Mouse (Mus musculus): Measurements from ENCODE around the gene Hectd4. TPM values are rescaled to one million over a fixed set of nuclear protein-coding genes. Genes with fewer than 3 reads are reported as not detected.

The Hectd4 gene
- polyA plus RNA-seq, 1 experiment from 2014 or later: 22.6 TPM

DNA sequence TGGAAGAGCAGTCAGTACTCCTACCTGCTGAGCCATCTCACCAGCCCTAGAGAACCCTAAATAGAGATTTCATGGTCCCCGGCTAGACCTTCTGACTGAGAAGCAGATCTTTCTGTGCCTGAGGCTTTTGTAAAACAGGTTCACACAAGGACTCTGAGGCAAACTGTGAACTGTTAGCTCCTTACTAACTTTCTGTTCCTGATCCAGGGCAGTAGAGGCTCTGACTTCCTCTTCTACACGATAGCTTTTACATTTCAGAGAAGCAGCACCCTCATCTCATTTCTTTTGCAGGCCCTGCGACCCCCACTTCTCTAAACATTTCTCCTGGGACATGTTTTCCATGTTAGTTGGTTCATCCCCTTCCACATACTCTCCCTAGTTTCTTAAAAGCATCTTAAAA, 29.7 kb downstream of the Hectd4 start:
- H3K4me3 ChIP-seq (ENCODE audit: low read depth, low read length): no peak overlapping the region
- no peak overlapping the region for H3K9ac ChIP-seq (ENCODE audit: low read depth, low read length)
- no peaks in the 10 kb centered on the region for H3K27me3 ChIP-seq (ENCODE audit: control insufficient read depth, insufficient read depth, low read depth, low read length)
- WGBS: 80% methylated on average over 3 of the region's 3 CpGs
- H3K27ac ChIP-seq (ENCODE audit: low read length): no peak overlapping the region
- H3K4me2 ChIP-seq (ENCODE audit: low read length): no peak overlapping the region
- no peak for ATAC-seq
- no peaks in the 10 kb centered on the region for H3K4me1 ChIP-seq (ENCODE audit: control insufficient read depth, insufficient read depth, low read length)
- peaks cover 6% of the 10 kb centered on the region; the same call in 1 of the 2 replicates for H3K36me3 ChIP-seq (ENCODE audit: control insufficient read depth, insufficient read depth, low read length)
- H3K9me3 ChIP-seq (replicated peaks; ENCODE audit: control insufficient read depth, low read length, poor library complexity, severe bottlenecking): no peaks in the 10 kb centered on the region

DNA sequence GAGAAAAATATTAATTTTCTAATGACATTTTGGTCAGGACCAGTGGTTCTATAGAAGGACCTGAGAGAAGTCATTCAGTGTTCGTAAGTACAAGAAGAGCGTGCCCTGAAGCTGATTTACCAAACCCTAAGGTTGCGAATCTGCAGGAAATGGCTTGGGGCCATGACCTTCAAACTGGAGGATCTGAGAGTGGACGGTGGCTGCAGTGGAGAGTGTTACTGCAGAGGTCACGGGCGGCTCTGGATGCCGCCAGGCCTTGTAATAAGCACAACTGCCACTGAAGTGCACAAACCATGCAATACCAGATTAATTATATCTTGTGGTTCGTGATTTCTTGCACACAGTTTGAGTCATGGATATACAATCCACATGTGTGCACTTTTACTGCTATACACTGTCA, 31.8 kb downstream of the Hectd4 start:
- WGBS: 80% methylated on average over 8 of the region's 8 CpGs
- no peak overlapping the region for H3K9ac ChIP-seq (ENCODE audit: low read depth, low read length)

DNA sequence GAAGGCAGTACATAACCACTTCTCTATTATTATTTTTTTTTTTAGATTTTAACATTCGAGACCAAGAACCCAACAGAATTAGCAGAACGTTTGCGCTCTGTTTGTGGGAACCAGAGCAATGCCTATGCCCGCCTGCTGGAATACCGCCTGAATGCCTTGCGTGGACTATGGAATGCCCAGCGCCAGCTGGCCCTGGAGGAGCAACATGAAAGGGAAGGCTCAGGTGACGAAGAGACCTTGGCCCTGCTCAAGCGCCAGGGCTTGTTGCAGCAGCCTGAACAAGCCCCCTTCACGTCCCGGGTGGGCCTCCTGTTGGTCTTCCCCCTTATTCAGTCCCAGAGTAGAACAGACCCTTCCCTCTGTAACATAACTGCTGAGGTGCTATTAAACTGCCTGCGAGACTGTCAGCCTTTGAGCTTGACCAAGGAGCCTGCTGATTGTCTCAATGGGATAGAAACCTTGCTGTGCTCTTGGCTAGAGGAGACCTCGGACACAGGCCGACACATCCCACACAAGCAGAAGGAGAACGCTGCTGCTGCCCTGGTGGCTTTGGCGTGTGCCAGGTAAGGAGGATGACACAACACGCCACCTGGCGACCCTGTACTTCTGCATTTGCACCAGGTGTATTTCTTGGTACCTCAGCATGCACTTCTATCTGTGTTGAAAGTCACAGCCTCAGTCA, 33.9 kb downstream of the Hectd4 start:
- Histone ChIP-seq H3K4me2 (ENCODE audit: low read length) (no peak overlapping the region), H3K4me1 (ENCODE audit: control insufficient read depth, insufficient read depth, low read length) (no peaks in the 10 kb centered on the region), H3K36me3 (ENCODE audit: control insufficient read depth, insufficient read depth, low read length) (peaks cover 6% of the 10 kb centered on the region; the same call in 1 of the 2 replicates), H3K27me3 (ENCODE audit: control insufficient read depth, insufficient read depth, low read depth, low read length) (no peaks in the 10 kb centered on the region), H3K9ac (ENCODE audit: low read depth, low read length) (no peak overlapping the region), H3K27ac (ENCODE audit: low read length) (no peak overlapping the region), H3K9me3 (replicated peaks; ENCODE audit: control insufficient read depth, low read length, poor library complexity, severe bottlenecking) (no peaks in the 10 kb centered on the region), H3K4me3 (ENCODE audit: low read depth, low read length) (no peak overlapping the region)
- no peak for ATAC-seq
- WGBS: 93% methylated on average over 18 of the region's 18 CpGs

More for the DNA sequence above, 31.8 kb downstream of the Hectd4 start:
- Histone ChIP-seq H3K36me3 (ENCODE audit: control insufficient read depth, insufficient read depth, low read length) (peaks cover 6% of the 10 kb centered on the region; the same call in 1 of the 2 replicates), H3K4me3 (ENCODE audit: low read depth, low read length) (no peak overlapping the region), H3K9me3 (replicated peaks; ENCODE audit: control insufficient read depth, low read length, poor library complexity, severe bottlenecking) (no peaks in the 10 kb centered on the region), H3K27ac (ENCODE audit: low read length) (no peak overlapping the region), H3K27me3 (ENCODE audit: control insufficient read depth, insufficient read depth, low read depth, low read length) (no peaks in the 10 kb centered on the region), H3K4me2 (ENCODE audit: low read length) (no peak overlapping the region), H3K4me1 (ENCODE audit: control insufficient read depth, insufficient read depth, low read length) (no peaks in the 10 kb centered on the region)
- no peak for ATAC-seq

DNA sequence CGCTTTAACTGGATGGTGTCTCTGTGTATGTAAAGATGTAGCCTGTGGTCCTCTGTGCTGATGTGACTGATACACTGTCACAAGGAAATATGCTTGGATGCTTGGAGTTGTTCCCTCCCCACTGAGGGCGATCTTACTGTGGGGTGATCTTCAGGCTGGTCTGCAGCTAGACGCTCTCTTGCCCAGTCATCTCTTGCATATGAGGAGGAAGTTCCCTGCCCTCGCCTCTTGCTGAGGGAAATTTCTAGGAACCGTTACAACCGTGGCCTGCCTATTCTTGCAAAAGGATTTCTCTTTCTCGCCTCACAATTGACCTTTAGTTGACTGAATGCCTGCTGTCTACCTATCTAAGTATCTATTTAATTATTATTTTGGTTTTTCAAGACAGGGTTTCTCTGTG, 35.0 kb downstream of the Hectd4 start:
- Histone ChIP-seq H3K27ac (ENCODE audit: low read length) (no peak overlapping the region), H3K36me3 (ENCODE audit: control insufficient read depth, insufficient read depth, low read length) (peaks cover 6% of the 10 kb centered on the region; the same call in 1 of the 2 replicates), H3K4me2 (ENCODE audit: low read length) (no peak overlapping the region), H3K9ac (ENCODE audit: low read depth, low read length) (no peak overlapping the region), H3K4me3 (ENCODE audit: low read depth, low read length) (no peak overlapping the region), H3K9me3 (replicated peaks; ENCODE audit: control insufficient read depth, low read length, poor library complexity, severe bottlenecking) (no peaks in the 10 kb centered on the region), H3K4me1 (ENCODE audit: control insufficient read depth, insufficient read depth, low read length) (no peaks in the 10 kb centered on the region), H3K27me3 (ENCODE audit: control insufficient read depth, insufficient read depth, low read depth, low read length) (no peaks in the 10 kb centered on the region)
- no peak for ATAC-seq
- WGBS: 91% methylated on average over 7 of the region's 7 CpGs

DNA sequence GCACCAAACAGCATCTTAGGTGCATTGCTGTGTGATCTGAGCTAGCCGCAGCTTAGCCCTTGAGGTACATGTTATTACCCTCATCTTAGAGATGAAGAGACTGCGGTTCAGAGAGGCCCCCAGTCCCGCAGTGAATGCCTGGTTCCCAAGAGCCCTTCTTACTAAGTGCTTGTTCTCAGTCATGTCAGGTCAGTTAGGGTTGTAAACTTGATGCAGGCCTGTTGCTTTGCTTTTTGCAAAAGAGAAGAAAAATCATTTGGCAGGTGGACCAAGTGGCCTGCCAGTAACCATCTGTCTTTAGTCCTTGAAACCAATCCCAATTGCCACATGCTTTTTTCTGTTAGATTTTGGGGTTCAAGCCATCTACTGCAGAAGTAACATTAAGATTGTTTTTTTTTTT, 41.8 kb downstream of the Hectd4 start:
- no peak for ATAC-seq
- Histone ChIP-seq H3K9me3 (replicated peaks; ENCODE audit: control insufficient read depth, low read length, poor library complexity, severe bottlenecking) (no peaks in the 10 kb centered on the region), H3K4me3 (ENCODE audit: low read depth, low read length) (no peak overlapping the region), H3K4me2 (ENCODE audit: low read length) (no peak overlapping the region), H3K27ac (ENCODE audit: low read length) (no peak overlapping the region), H3K27me3 (ENCODE audit: control insufficient read depth, insufficient read depth, low read depth, low read length) (no peaks in the 10 kb centered on the region), H3K9ac (ENCODE audit: low read depth, low read length) (no peak overlapping the region), H3K4me1 (ENCODE audit: control insufficient read depth, insufficient read depth, low read length) (no peaks in the 10 kb centered on the region), H3K36me3 (ENCODE audit: control insufficient read depth, insufficient read depth, low read length) (peaks cover 6% of the 10 kb centered on the region)
- WGBS: 96% methylated on average over 3 of the region's 3 CpGs

DNA sequence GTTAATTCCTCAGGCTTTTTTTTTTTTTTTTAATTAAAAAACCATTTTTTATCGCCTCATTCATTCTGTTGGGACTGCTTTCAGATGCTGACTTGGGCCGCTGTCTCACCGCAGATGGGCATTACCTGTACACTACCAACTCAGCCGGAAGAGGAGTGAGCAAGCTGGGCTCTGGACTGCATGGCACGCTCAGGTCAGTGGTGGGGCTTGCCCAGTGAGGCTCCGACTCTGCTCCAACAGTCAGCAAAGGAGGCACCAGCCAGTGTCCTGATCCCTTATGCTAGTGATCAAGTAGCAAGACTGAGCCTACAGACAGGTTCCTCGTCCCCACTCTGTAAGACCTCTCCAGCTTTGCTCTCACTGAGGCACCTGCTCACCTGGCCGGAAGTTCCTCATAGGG, 42.4 kb downstream of the Hectd4 start:
- WGBS: 92% methylated on average over 8 of the region's 8 CpGs
- ATAC-seq: no peak
- H3K27me3 ChIP-seq (ENCODE audit: control insufficient read depth, insufficient read depth, low read depth, low read length): no peaks in the 10 kb centered on the region
- H3K4me2 ChIP-seq (ENCODE audit: low read length): no peak overlapping the region
- H3K27ac ChIP-seq (ENCODE audit: low read length): no peak overlapping the region
- peaks cover 6% of the 10 kb centered on the region for H3K36me3 ChIP-seq (ENCODE audit: control insufficient read depth, insufficient read depth, low read length)
- no peaks in the 10 kb centered on the region for H3K4me1 ChIP-seq (ENCODE audit: control insufficient read depth, insufficient read depth, low read length)
- no peak overlapping the region for H3K9ac ChIP-seq (ENCODE audit: low read depth, low read length)
- no peaks in the 10 kb centered on the region for H3K9me3 ChIP-seq (replicated peaks; ENCODE audit: control insufficient read depth, low read length, poor library complexity, severe bottlenecking)
- H3K4me3 ChIP-seq (ENCODE audit: low read depth, low read length): no peak overlapping the region

DNA sequence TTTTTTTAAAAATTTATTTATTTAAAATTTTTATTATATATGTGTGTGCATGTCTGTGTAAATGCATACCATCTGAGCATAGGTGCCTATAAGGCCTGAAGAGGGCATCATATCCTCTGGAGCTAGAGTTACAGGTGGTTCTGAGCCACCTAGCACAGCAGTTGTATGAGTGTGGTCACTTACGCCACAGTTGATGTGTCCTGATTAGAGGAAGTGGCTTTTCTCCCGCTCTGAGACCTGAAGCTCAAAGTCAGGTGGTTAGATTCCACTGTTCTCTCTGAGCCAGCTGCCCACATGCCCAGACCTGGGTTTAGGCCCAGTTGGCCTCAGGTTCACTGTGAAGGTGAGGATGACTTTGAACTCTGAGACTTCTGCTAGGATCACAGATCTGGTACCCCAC, 44.6 kb downstream of the Hectd4 start:
- H3K36me3 ChIP-seq (ENCODE audit: control insufficient read depth, insufficient read depth, low read length): peaks cover 13% of the 10 kb centered on the region
- H3K4me2 ChIP-seq (ENCODE audit: low read length): no peak overlapping the region
- 90% methylated on average over 2 of the region's 2 CpGs for WGBS

DNA sequence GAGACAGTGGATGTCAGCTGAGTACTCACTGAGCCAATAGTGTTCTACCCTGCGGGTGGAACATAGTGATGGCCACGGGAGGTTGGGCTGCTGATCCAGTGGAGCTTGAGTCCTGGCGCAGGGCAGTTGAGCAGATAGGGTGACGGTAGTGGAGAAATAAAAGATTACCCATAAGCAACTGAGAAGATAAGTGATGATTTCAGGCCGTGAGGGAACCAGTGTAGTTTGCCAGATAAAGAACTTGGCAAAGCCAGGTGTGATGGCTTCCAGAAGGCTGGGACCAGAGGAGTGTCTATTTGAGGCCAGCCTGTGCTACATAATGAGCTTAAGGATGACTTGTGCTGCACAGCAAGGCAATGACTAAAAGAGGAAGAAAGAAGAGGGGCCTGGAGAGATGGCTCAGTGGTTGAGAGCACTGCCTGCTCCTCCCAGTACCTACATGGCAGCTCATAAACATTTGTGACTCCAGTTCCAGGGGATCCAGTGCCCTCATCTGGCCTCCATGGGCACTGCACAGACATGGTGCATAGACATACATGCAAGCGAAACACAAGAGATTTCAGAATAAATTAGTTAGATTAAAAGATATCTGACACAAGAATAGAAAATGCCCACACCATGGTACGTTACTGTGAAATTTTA, 46.8 kb downstream of the Hectd4 start:
- Histone ChIP-seq H3K4me2 (ENCODE audit: low read length) (no peak overlapping the region), H3K27me3 (ENCODE audit: control insufficient read depth, insufficient read depth, low read depth, low read length) (no peaks in the 10 kb centered on the region), H3K27ac (ENCODE audit: low read length) (no peak overlapping the region), H3K4me1 (ENCODE audit: control insufficient read depth, insufficient read depth, low read length) (no peaks in the 10 kb centered on the region), H3K9me3 (replicated peaks; ENCODE audit: control insufficient read depth, low read length, poor library complexity, severe bottlenecking) (no peaks in the 10 kb centered on the region), H3K36me3 (ENCODE audit: control insufficient read depth, insufficient read depth, low read length) (peaks cover 13% of the 10 kb centered on the region), H3K4me3 (ENCODE audit: low read depth, low read length) (no peak overlapping the region), H3K9ac (ENCODE audit: low read depth, low read length) (no peak overlapping the region)
- WGBS: 85% methylated on average over 7 of the region's 7 CpGs
- no peak for ATAC-seq

More for the DNA sequence above, 44.6 kb downstream of the Hectd4 start:
- H3K4me1 ChIP-seq (ENCODE audit: control insufficient read depth, insufficient read depth, low read length): no peaks in the 10 kb centered on the region
- H3K27me3 ChIP-seq (ENCODE audit: control insufficient read depth, insufficient read depth, low read depth, low read length): no peaks in the 10 kb centered on the region
- no peak overlapping the region for H3K9ac ChIP-seq (ENCODE audit: low read depth, low read length)
- no peak overlapping the region for H3K27ac ChIP-seq (ENCODE audit: low read length)
- no peaks in the 10 kb centered on the region for H3K9me3 ChIP-seq (replicated peaks; ENCODE audit: control insufficient read depth, low read length, poor library complexity, severe bottlenecking)
- ATAC-seq: no peak
- no peak overlapping the region for H3K4me3 ChIP-seq (ENCODE audit: low read depth, low read length)

DNA sequence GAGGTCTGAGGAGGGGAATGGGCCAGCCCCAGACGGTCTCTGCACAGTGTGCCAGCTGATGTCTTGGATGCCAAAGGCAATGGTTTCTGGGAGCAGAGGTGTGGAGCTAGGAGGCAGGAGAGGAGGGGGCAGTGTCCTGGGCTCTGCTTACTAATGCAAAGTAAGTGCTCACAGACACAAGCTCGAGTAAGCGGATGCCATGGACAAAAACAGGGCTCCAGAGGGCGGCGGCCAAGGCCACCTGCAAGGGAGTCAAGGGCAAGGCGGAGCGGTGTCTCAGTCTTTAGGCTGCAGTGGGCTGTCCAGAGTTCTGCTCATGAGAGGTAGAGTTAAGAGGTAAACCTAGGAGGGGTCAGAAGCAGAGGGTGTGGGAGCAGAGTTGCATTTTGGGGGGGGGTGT, 51.0 kb downstream of the Hectd4 start:
- no peak overlapping the region for H3K4me3 ChIP-seq (ENCODE audit: low read depth, low read length)
- H3K27ac ChIP-seq (ENCODE audit: low read length): no peak overlapping the region
- no peak for ATAC-seq
- 83% methylated on average over 7 of the region's 7 CpGs for WGBS
- no peaks in the 10 kb centered on the region for H3K9me3 ChIP-seq (replicated peaks; ENCODE audit: control insufficient read depth, low read length, poor library complexity, severe bottlenecking)
- H3K36me3 ChIP-seq (ENCODE audit: control insufficient read depth, insufficient read depth, low read length): peaks cover 18% of the 10 kb centered on the region
- no peaks in the 10 kb centered on the region for H3K4me1 ChIP-seq (ENCODE audit: control insufficient read depth, insufficient read depth, low read length)
- H3K9ac ChIP-seq (ENCODE audit: low read depth, low read length): no peak overlapping the region
- H3K4me2 ChIP-seq (ENCODE audit: low read length): no peak overlapping the region
- no peaks in the 10 kb centered on the region for H3K27me3 ChIP-seq (ENCODE audit: control insufficient read depth, insufficient read depth, low read depth, low read length)

Data from midbrain, embryonic 16.5 days (tissue).